Mouse (Mus musculus) embryonic fibroblast, embryonic 13.5 days (primary cell): ENCODE data around the gene Rnf6. TPM values are rescaled to one million over a fixed set of nuclear protein-coding genes. Genes with fewer than 3 reads are reported as not detected.

Experiments used
- H3K27ac ChIP-seq: 2 replicates; pipeline ENCODE4 v1.5.1; 2012; ENCODE audit warnings: low read length, control low read depth, inconsistent platforms; ENCODE audit not compliant: insufficient read depth
- H3K4me1 ChIP-seq: 2 replicates; pipeline ENCODE4 v1.6.1; 2011; ENCODE audit warnings: low read length; ENCODE audit not compliant: control insufficient read depth, insufficient read depth
- H3K4me3 ChIP-seq: 2 replicates; pipeline ENCODE4 v1.5.1; 2011; ENCODE audit warnings: mild to moderate bottlenecking, control low read depth, low read length; ENCODE audit not compliant: insufficient read depth
- CTCF ChIP-seq: IDR thresholded peaks from 2 replicates; pipeline ENCODE4 v1.5.1; 2011; ENCODE audit warnings: mild to moderate bottlenecking, control low read depth, low read length, moderate library complexity, borderline replicate concordance; ENCODE audit not compliant: insufficient read depth
- POLR2A ChIP-seq: IDR thresholded peaks from 2 replicates; pipeline ENCODE4 v1.6.1; 2011; ENCODE audit warnings: low read depth, mild to moderate bottlenecking, control low read depth, low read length, moderate library complexity
- polyA plus RNA-seq: library from polyadenylated mRNA; stranded (reverse); fragments of >200 nt; gene quantifications from 2 replicates; pipeline ENCODE4 v1.2.4, GENCODE M21; 2011; ENCODE audit warnings: low read depth; ENCODE audit not compliant: missing spikeins, insufficient read length

Rnf6 gene
- 68.8 and 72.9 TPM in 2 replicates for polyA plus RNA-seq

DNA sequence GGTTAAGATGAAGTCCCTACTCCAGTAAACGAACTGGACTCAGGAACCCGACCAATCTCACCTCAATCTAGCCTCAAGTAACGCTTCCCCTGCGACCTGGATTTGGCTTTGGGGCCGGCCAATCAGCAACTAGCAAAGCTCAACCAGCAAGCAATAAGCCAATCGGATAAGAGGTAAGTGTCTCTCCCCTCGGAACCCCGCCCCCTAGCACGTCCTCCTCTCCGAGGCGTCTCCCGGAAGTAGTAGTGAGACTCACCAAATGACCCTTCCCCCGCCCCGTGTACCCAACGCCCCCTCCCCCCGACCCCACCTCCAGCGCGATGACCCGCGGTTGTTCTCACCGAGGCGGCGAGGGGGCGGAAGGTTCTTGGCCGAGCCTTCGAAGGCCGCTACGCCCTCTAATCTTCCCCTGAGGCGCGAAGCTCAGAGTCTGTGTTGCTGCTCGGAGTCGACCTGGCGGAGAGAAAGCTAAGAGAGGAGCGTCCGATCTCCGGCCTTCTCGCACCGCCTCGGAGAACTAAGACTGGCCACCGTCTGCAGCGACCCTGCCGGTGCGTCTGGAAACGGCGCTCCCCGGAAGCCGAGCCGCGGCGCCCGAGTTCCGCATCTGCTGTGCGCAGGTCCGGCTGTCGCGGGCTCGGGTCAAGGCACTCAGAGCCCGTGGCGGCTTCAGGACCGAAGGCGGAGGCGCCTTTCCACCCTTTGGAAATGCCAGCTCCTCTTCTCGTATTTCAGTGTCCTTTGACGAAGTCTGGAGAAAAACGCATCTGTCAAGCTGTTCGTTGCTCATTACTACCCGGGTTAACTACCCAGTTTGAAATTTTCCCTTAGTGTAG lies at the start of gene Rnf6:
TSS of gene Rnf6 (minus strand) at position 677 of the 836 bp plus-strand sequence.
- peaks cover 3% of the 10 kb centered on the region; the same call in 1 of the 2 replicates for H3K4me1 ChIP-seq
- TF ChIP-seq POLR2A (peak; percentile 78), CTCF (no peak)
- H3K4me3 ChIP-seq = peak within 1 kb of the TSS; percentile 73
- H3K27ac ChIP-seq = peak within 1 kb of the TSS; percentile 95

DNA sequence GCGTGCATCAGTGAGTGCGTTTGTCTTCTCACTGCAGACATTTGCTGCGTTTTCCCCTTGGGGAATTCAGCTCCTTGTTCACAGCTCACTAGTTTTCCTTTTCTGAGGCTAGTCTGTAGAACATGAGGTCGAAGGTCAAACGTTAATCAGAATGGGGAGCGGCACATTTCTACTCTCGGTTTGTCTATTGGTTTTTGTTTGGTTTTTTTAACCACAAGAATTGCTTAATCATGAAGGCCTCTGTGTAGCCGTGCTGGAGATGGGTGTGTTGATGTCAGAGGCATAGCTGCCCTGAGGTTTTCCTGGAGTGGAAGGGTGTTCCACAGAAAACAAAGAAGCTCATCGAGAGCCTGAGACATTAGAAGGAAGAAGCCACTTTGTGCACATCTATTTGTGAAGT lies 49.2 kb upstream of the Rnf6 start:
- Histone ChIP-seq H3K4me1 (0 out of 2 replicates have a peak, but pooled peaks cover 5% of the 10 kb centered on the region), H3K27ac (no peak overlapping the region), H3K4me3 (no peak overlapping the region)
- TF ChIP-seq POLR2A (no peak), CTCF (no peak)

DNA sequence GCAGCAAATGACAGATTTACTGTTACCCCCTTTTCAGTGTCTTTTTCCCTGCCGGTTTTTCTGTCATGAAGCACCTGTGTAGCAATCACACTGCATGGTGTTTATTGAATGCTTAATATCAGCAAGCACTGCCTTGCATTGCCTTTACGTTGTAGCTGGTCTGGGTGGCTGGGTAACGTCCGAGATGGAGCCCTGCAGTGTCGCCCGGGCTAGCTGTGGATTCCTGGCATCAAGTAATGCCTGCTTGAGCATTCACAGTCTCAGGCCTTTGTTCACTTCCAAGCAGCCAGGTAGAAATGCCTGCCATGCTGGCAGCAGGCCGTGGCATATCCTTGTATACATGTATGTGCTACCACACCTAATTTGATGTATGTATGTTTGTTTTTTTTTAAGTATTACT lies 46.4 kb upstream of the Rnf6 start:
- no peaks in the 10 kb centered on the region for H3K4me1 ChIP-seq
- TF ChIP-seq POLR2A (no peak), CTCF (no peak)
- no peak overlapping the region for H3K27ac ChIP-seq
- H3K4me3 ChIP-seq = no peak overlapping the region

DNA sequence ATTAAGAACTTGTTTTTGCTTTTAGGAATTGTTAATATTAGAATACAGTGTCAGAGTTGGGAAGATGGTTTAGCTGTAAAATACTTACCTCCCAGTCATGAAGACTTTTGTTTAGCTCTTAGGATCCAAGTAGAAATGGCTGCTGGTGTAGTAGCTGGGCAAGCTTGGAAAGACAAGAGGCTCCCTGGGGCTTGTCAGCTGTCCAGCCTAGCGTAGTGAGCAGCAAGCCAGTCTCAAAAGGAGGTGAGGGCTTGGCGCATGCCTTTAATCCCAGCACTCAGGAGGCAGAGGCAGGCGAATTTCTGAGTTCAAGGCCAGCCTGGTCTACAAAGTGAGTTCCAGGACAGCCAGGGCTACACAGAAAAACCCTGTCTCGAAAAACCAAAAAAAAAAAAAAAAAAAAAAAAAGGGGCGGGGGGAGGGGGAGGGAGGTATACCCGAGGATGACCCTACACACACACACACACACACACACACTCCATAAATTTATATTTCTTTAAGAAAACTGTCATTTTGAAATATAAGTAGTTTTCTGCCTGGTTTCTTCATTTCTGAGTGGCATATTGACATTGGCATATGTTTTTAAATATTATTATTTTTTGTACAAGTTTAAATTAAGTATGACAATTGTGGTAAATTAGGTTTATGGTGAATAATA lies 44.7 kb upstream of the Rnf6 start:
- Histone ChIP-seq H3K4me1 (no peaks in the 10 kb centered on the region), H3K27ac (no peak overlapping the region), H3K4me3 (no peak overlapping the region)
- TF ChIP-seq POLR2A (no peak), CTCF (no peak)

DNA sequence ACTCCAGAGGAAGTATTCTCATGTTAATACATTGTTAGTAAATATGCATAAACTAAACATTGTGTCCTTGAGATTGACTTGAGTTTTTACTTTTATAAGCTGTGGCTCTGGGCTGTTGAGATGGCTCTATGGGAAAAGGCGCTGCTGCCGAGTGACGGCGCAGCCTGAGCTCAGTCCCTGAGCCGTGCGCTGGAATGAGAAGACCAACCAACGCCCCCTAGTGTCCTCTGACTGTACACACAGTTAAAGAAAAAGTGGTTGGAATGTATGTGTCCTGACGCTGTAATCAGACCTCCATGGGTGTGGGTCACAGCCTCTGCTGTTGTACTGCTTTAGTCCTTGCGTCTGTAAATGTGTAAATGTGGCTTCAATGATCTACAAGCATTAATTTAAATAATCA lies 38.6 kb upstream of the Rnf6 start:
- Histone ChIP-seq H3K4me1 (no peaks in the 10 kb centered on the region), H3K4me3 (no peak overlapping the region), H3K27ac (no peak overlapping the region)
- TF ChIP-seq CTCF (no peak), POLR2A (no peak)

DNA sequence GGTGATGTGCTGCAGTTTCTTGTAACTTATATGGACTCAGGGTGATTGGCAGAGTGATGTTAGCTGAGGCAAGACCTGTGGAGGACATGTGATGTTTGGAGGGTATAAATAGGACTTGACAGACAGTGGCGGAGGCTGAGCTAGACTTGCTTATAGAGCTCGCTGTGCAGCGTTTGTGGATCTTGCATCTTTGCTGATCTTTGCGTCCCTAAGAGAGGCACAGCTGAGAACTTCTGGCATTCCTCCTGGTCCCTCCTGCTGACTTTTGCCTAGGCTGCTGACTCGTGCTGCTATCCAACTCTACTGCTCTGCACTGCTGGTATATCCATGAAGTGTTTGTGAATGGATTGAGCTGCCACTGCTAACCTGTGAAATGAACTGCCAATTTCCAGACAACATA lies 32.3 kb upstream of the Rnf6 start:
- TF ChIP-seq CTCF (no peak), POLR2A (no peak)

DNA sequence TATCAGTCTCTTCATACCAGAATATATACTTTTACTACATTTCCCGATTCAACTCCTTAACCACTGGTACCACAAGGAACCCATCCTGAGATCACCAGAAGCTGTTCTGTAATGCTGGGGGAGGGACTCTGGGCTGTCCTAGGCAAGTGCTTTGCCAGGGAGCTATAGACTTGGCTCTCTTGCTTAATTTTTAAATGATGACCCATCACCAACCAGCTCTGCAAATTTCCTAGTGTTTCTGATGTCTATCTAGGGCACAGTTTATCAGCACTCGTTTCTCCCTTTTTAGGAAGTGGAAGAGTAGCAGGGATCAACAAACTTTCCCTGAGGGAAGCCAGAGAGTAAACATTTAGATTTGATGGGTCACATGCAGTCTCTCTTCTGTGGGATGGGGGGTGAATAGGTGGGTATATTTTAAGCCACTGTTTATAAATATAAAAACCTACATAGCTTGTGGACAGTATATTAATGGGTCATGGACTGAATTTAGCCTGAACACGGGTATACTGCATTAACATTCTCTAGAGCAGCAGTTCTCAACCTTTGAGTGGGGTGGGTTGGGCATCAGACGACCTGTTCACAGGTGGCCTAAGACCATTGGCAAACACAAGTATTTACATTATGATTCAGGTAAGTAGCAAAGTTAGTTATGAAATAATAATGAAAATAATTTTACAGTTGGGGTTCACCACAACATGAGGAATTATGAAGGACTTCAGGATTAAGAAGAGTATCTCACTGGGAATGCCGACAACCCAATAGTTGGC lies 30.5 kb upstream of the Rnf6 start:
- Histone ChIP-seq H3K4me1 (peaks cover 4% of the 10 kb centered on the region), H3K4me3 (no peak overlapping the region)

More for the DNA sequence above, 32.3 kb upstream of the Rnf6 start:
- H3K27ac ChIP-seq = no peak overlapping the region
- peaks cover 4% of the 10 kb centered on the region for H3K4me1 ChIP-seq
- H3K4me3 ChIP-seq = no peak overlapping the region

DNA sequence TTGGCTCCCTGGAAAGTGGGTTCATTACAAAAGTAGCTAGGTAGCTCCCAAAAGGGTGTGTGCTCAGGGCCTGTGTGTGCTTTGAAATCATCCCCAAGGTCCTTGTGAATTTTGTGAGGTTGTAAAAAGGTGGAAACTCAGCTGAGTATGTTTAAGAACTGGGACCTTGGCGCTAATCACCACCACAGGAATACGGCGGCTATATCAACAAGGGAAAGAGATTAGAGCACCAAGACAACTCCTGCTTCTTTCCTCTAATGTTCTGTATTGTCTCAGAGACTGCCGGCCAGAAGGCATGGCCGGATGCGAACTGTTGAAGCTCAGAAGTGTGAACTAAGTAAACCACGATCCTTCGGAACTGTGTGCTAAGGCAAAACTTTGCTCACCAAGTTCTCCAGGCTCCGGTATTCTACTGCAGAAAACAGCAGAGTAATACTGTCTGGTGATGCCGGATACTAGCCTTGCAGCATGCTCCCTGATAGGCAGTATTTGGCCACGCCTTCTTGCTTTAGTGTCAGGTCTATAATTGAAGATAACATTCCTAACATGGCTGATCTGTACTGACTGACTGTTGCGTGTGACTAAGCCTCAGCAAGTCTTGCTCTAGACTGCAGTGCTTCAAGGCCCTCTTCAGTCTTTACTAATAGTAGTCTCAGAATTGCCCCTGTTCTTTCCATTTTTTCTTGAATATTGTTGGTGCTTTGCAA lies 29.2 kb upstream of the Rnf6 start:
- H3K27ac ChIP-seq = peak overlapping the region; percentile 75; the same call in 1 of the 2 replicates
- TF ChIP-seq POLR2A (no peak), CTCF (no peak)

More for the DNA sequence above, 30.5 kb upstream of the Rnf6 start:
- peak overlapping the region; percentile 43; the same call in 1 of the 2 replicates for H3K27ac ChIP-seq
- TF ChIP-seq CTCF = no peak
- no peak for TF ChIP-seq POLR2A

DNA sequence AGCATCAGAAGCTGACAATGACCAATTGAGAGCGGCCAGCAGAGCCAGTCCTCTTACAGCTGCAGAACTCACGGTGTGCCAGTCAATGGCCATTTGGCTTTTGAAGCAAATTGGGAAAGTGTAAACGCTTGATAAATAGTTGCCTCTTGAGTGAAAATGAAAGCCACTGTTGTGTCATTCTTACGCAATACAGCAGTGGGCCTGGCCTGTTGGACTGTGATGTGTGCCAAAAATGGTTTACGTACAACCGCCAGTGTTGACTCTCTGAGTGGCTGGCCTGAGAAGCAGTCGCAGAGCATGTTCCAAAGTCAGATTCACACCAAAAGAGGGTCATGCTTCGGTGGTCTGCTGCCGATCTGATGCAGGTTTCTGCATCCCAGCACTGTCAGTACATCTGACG lies 27.4 kb upstream of the Rnf6 start:
- peaks cover 4% of the 10 kb centered on the region for H3K4me1 ChIP-seq
- H3K27ac ChIP-seq = no peak overlapping the region
- no peak overlapping the region for H3K4me3 ChIP-seq
- TF ChIP-seq CTCF = no peak
- no peak for TF ChIP-seq POLR2A

More for the DNA sequence above, 29.2 kb upstream of the Rnf6 start:
- Histone ChIP-seq H3K4me3 (no peak overlapping the region), H3K4me1 (peaks cover 4% of the 10 kb centered on the region)
